Mouse (Mus musculus): Measurements from ENCODE around the gene Fam151a. TPM values are rescaled to one million over a fixed set of nuclear protein-coding genes. Genes with fewer than 3 reads are reported as not detected.
"Not testable (repeated sequence)": the region's sequence is repeated elsewhere in the genome, so short reads cannot be mapped to it uniquely, and the experiment has no call there.

Fam151a gene
- under 1 TPM; 0.19 to 0.41 TPM for total RNA-seq (2021)

GRCm38 (mm10) chr4:106733636-106734035, at the start of gene Fam151a:
Gene Fam151a, plus strand, starts transcription at chr4:106733889.
- DNase-seq = no peak

GRCm38 (mm10) chr4:106688636-106689296, 44.9 kb upstream of the Fam151a start:
- no peak for DNase-seq

GRCm38 (mm10) chr4:106693841-106694430, 39.8 kb upstream of the Fam151a start:
- no peak for DNase-seq

GRCm38 (mm10) chr4:106699989-106700388, 33.7 kb upstream of the Fam151a start:
- no peak for DNase-seq

- no peak for DNase-seq
These were observed 32.9 kb upstream of the Fam151a start for GRCm38 (mm10) chr4:106700798-106701197.

- no peak for DNase-seq
These were observed 29.7 kb upstream of the Fam151a start for GRCm38 (mm10) chr4:106703956-106704355.

GRCm38 (mm10) chr4:106704416-106704815, 29.3 kb upstream of the Fam151a start:
- DNase-seq = no peak

GRCm38 (mm10) chr4:106705096-106705665, 28.5 kb upstream of the Fam151a start:
- no peak for DNase-seq

GRCm38 (mm10) chr4:106707957-106708356, 25.7 kb upstream of the Fam151a start:
- no peak for DNase-seq

GRCm38 (mm10) chr4:106708408-106708807, 25.3 kb upstream of the Fam151a start:
- peak; percentile 89 for DNase-seq

GRCm38 (mm10) chr4:106713622-106714021, 20.1 kb upstream of the Fam151a start:
- DNase-seq = no peak

- DNase-seq = no peak
These were observed 13.1 kb upstream of the Fam151a start for GRCm38 (mm10) chr4:106720631-106721030.

GRCm38 (mm10) chr4:106730814-106731213, 2.9 kb upstream of the Fam151a start, which contains the start of gene Mroh7:
Gene Mroh7, minus strand, starts transcription at chr4:106730925.
- no peak for DNase-seq

GRCm38 (mm10) chr4:106736884-106737283, 3.2 kb downstream of the Fam151a start:
- DNase-seq = not testable (repeated sequence)

- no peak for DNase-seq
These were observed 4.2 kb downstream of the Fam151a start for GRCm38 (mm10) chr4:106737904-106738303.

- no peak for DNase-seq
These were observed 12.2 kb downstream of the Fam151a start for GRCm38 (mm10) chr4:106745862-106746261.

- DNase-seq = no peak
These were observed 13.4 kb downstream of the Fam151a start for GRCm38 (mm10) chr4:106747001-106747580.

GRCm38 (mm10) chr4:106749699-106750098, 16.0 kb downstream of the Fam151a start:
- DNase-seq = peak; percentile 74

GRCm38 (mm10) chr4:106751726-106752125, 18.0 kb downstream of the Fam151a start:
- no peak for DNase-seq

GRCm38 (mm10) chr4:106764166-106764565, 30.5 kb downstream of the Fam151a start:
- DNase-seq = no peak

- DNase-seq = no peak
These were observed 35.6 kb downstream of the Fam151a start for GRCm38 (mm10) chr4:106769306-106769705.

GRCm38 (mm10) chr4:106772558-106772957, 38.9 kb downstream of the Fam151a start:
- DNase-seq = no peak

- not testable (repeated sequence) for DNase-seq
These were observed 42.1 kb downstream of the Fam151a start for GRCm38 (mm10) chr4:106775767-106776166.
